Mouse (Mus musculus) inflammation-experienced regulatory T-cells (primary cell): ENCODE results near the gene Iqgap3. TPM values are rescaled to one million over a fixed set of nuclear protein-coding genes. Genes with fewer than 3 reads are reported as not detected.

Source experiments
- polyA plus RNA-seq, 2 experiments: library from polyadenylated mRNA; unstranded; fragments of 100-300 nt; shearing (Covaris generic); gene quantifications; one replicate each; pipeline ENCODE4 v1.2.1; 2017

Iqgap3 gene
- polyA plus RNA-seq = 1 to 10 TPM in 1 of 2 experiments, under 1 TPM in 1; 0.69 to 3.5 TPM

GRCm38 (mm10) chr3:88081345-88082223 lies at the start of gene Iqgap3:
Iqgap3 (plus strand) TSS chr3:88081971.

GRCm38 (mm10) chr3:88042661-88043421 lies 38.9 kb upstream of the Iqgap3 start, which contains the start of gene Gpatch4:
Gpatch4 (plus strand) TSS chr3:88043108.

GRCm38 (mm10) chr3:88057902-88058696 lies 23.7 kb upstream of the Iqgap3 start, which contains the start of gene Naxe:
Naxe (minus strand) TSS chr3:88058495.

GRCm38 (mm10) chr3:88078204-88078603 lies 3.6 kb upstream of the Iqgap3 start, which contains the start of gene Ttc24:
Ttc24 (minus strand) TSS chr3:88078304.

GRCm38 (mm10) chr3:88141787-88142523 lies 60.2 kb downstream of the Iqgap3 start, which contains the start of gene Mef2d:
Mef2d (plus strand) TSS chr3:88142372.

Other genes starting within 250 kb of the Iqgap3 start
- gene Sh2d2a, start 235.2 kb upstream of the Iqgap3 start, polyA plus RNA-seq = 100 to 1,000 TPM; 207 to 242 TPM
- gene Prcc, start 196.4 kb upstream of the Iqgap3 start, polyA plus RNA-seq = 10 to 100 TPM; 13.9 to 19.8 TPM
- gene Hdgf, start 175.7 kb upstream of the Iqgap3 start, polyA plus RNA-seq = 100 to 1,000 TPM; 130 to 152 TPM
- 100 to 1,000 TPM; 129 to 143 TPM for gene Mrpl24, start 162.5 kb upstream of the Iqgap3 start, polyA plus RNA-seq
- 10 to 100 TPM; 32.3 to 33.0 TPM for gene Isg20l2, start 151.7 kb upstream of the Iqgap3 start, polyA plus RNA-seq
- gene Rrnad1, start 151.3 kb upstream of the Iqgap3 start, polyA plus RNA-seq = 10 to 100 TPM; 27.7 to 30.8 TPM
- gene Crabp2, start 133.3 kb upstream of the Iqgap3 start, polyA plus RNA-seq = 1 to 10 TPM in 1 of 2 experiments, not detected in 1; 1.1 TPM
- 1 to 10 TPM in 1 of 2 experiments, under 1 TPM in 1; 0.58 to 4.1 TPM for gene Nes, start 110.9 kb upstream of the Iqgap3 start, polyA plus RNA-seq
- not detected for gene Bcan, start 81.7 kb upstream of the Iqgap3 start, polyA plus RNA-seq
- under 1 TPM in 1 of 2 experiments, not detected in 1; 0.12 TPM for gene Hapln2, start 54.4 kb upstream of the Iqgap3 start, polyA plus RNA-seq
- gene Gpatch4, start 38.9 kb upstream of the Iqgap3 start, polyA plus RNA-seq = 10 to 100 TPM; 27.3 to 49.8 TPM
- gene Naxe, start 23.5 kb upstream of the Iqgap3 start, polyA plus RNA-seq = 10 to 100 TPM; 80.8 to 88.9 TPM
- 1 to 10 TPM in 1 of 2 experiments, not detected in 1; 1.5 TPM for gene Ttc24, start 3.7 kb upstream of the Iqgap3 start, polyA plus RNA-seq
- 10 to 100 TPM; 95.1 to 98.4 TPM for gene Mef2d, start 60.4 kb downstream of the Iqgap3 start, polyA plus RNA-seq
- gene Rhbg, start 172.7 kb downstream of the Iqgap3 start, polyA plus RNA-seq = under 1 TPM in 1 of 2 experiments, not detected in 1; 0.39 TPM
- under 1 TPM in 1 of 2 experiments, not detected in 1; 0.31 TPM for gene Gm38392, start 205.2 kb downstream of the Iqgap3 start, polyA plus RNA-seq
- gene Tsacc, start 215.0 kb downstream of the Iqgap3 start, polyA plus RNA-seq = 10 to 100 TPM in 1 of 2 experiments, 1 to 10 TPM in 1; 8.3 to 15.6 TPM
- 100 to 1,000 TPM; 327 to 346 TPM for gene Cct3, start 215.1 kb downstream of the Iqgap3 start, polyA plus RNA-seq
- 100 to 1,000 TPM; 342 to 357 TPM for gene Glmp, start 243.1 kb downstream of the Iqgap3 start, polyA plus RNA-seq